Mouse (Mus musculus): ENCODE data around the gene Gm5640. TPM values are rescaled to one million over a fixed set of nuclear protein-coding genes. Genes with fewer than 3 reads are reported as not detected.

Gene Gm5640
- polyA plus RNA-seq (2012; ENCODE audit: low replicate concordance): not detected in 2 replicates

GRCm38 (mm10) chrX:74645466-74646323 lies at the start of gene Gm5640:
Gene Gm5640 (minus strand): TSS chrX:74645635.

GRCm38 (mm10) chrX:74592379-74592778 lies 53.1 kb downstream of the Gm5640 start, which contains the start of gene Olfr1325:
Gene Olfr1325 (plus strand): TSS chrX:74592679.

Other genes starting within 250 kb of the Gm5640 start
- gene G6pdx, start 216.4 kb downstream of the Gm5640 start, polyA plus RNA-seq (2012; ENCODE audit: low replicate concordance): 6.0 and 14.2 TPM in 2 replicates
- gene Gm6880, start 164.2 kb downstream of the Gm5640 start, polyA plus RNA-seq (2012; ENCODE audit: low replicate concordance): not detected in 2 replicates
- not detected in 2 replicates for gene Olfr1326-ps1, start 70.7 kb downstream of the Gm5640 start, polyA plus RNA-seq (2012; ENCODE audit: low replicate concordance)
- gene Olfr1325, start 53.0 kb downstream of the Gm5640 start, polyA plus RNA-seq (2012; ENCODE audit: low replicate concordance): not detected in 2 replicates
- gene Gm6890, start 95.3 kb upstream of the Gm5640 start, polyA plus RNA-seq (2012; ENCODE audit: low replicate concordance): not detected in 2 replicates
- gene Gm5936, start 191.6 kb upstream of the Gm5640 start, polyA plus RNA-seq (2012; ENCODE audit: low replicate concordance): not detected in 2 replicates